Comparison of ENCODE assay signal across 13 mouse cellular contexts in the genomic region with DNA sequence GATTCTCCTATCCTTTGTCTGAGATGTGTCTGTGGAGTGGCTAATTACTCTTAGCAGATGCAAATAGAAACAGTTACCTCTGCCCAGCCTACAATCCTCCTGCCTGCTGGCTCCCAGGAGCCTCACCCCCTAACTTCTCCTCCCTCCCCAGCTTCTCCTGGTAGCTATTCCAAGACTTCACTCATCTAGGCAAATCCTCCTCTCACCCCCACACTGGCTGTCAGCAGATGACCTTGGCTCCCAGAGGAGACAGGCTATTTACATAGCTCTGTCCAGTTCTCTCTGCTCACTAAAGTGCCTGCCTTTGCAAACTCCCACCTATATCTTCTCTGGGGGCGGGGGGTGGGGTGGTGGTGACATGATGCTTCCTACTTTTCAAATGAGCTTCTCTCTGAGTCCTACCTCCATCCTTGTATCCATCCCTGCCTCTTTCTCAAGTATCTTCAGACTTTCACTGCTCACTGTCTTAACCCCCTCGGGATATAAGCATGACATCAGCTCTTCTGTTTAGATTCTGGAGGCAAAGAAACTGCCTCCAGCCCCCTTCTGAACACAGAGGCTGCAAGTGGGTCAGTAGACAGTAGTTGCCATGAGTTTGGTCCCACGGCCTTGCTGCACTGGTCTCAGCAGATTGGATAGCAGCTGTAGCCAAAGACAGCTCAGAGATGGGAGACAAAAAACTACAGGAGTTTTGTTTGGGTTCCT. TPM values are rescaled to one million over a fixed set of nuclear protein-coding genes. Genes with fewer than 3 reads are reported as not detected.
DNase-seq lines count a peak whose midpoint lies in the region; ATAC-seq lines count a peak whose summit lies in the region.
"Had no signal": no experiment of that assay in that cellular context is flagged by ENCODE, and none has a peak within 500 bp of the region (broad histone marks: within the 10 kb centered on the region; RNA-seq: fewer than 3 reads in every experiment).

No protein-coding gene starts in this region.

- H3K4me1 ChIP-seq in forebrain, embryonic 12.5 days = peaks cover 7% of the 10 kb centered on the region
- H3K4me1 ChIP-seq in forebrain, embryonic 13.5 days = peaks cover 19% of the 10 kb centered on the region
- H3K4me1 ChIP-seq in hindbrain, embryonic 15.5 days (replicated peaks) = peaks cover 18% of the 10 kb centered on the region
- H3K4me1 ChIP-seq in hindbrain, embryonic 14.5 days (replicated peaks; ENCODE audit: control insufficient read depth, insufficient read depth, low read length) = peaks cover 10% of the 10 kb centered on the region
- H3K4me1 ChIP-seq: limb, embryonic 13.5 days had no signal

- ATAC-seq in forebrain, embryonic 12.5 days (ENCODE audit: low FRiP score) = no peak
- no peak for ATAC-seq in forebrain, embryonic 13.5 days
- ATAC-seq in hindbrain, embryonic 15.5 days (ENCODE audit: low FRiP score, low read depth) = no peak
- no peak for ATAC-seq in hindbrain, embryonic 14.5 days (ENCODE audit: low FRiP score)
- no peak for ATAC-seq in granulocyte monocyte progenitor cell, adult 5-6 weeks (replicated peaks; ENCODE audit: poor library complexity, severe bottlenecking)

- H3K27me3 ChIP-seq in forebrain, embryonic 12.5 days = no peaks in the 10 kb centered on the region
- H3K27me3 ChIP-seq in forebrain, embryonic 13.5 days = no peaks in the 10 kb centered on the region
- H3K27me3 ChIP-seq in hindbrain, embryonic 15.5 days = no peaks in the 10 kb centered on the region
- H3K27me3 ChIP-seq in hindbrain, embryonic 14.5 days (ENCODE audit: control insufficient read depth, insufficient read depth, low read length) = no peaks in the 10 kb centered on the region
- H3K27me3 ChIP-seq: limb, embryonic 13.5 days; midbrain, embryonic 13.5 days had no signal

- peak overlapping the region; percentile 38; the same call in 1 of the 2 replicates for H3K27ac ChIP-seq in forebrain, embryonic 12.5 days
- no peak overlapping the region for H3K27ac ChIP-seq in forebrain, embryonic 13.5 days
- no peak overlapping the region for H3K27ac ChIP-seq in hindbrain, embryonic 15.5 days (replicated peaks)
- no peak overlapping the region for H3K27ac ChIP-seq in hindbrain, embryonic 14.5 days
- H3K27ac ChIP-seq: limb, embryonic 13.5 days; midbrain, embryonic 13.5 days had no signal

- DNase-seq in hindbrain, embryonic 14.5 days (ENCODE audit: low spot score) = no peak
- peak; percentile 34 for DNase-seq in right cerebral cortex, adult 18-20 months
- no peak for DNase-seq in right cerebral cortex, postnatal 14 days
- DNase-seq in natural killer cell, adult 2 months (ENCODE audit: low spot score in 2 of 2) = no peak
- DNase-seq: adrenal gland, adult 8-10 months; kidney, postnatal 10 days; lung, adult 18-20 months had no signal

- WGBS in forebrain, embryonic 12.5 days = 49% methylated on average over 3 of the region's 3 CpGs
- WGBS in forebrain, embryonic 13.5 days = 45% methylated on average over 3 of the region's 3 CpGs
- WGBS in hindbrain, embryonic 15.5 days = 50% methylated on average over 3 of the region's 3 CpGs
- 51% methylated on average over 3 of the region's 3 CpGs for WGBS in hindbrain, embryonic 14.5 days

- H3K9me3 ChIP-seq in forebrain, embryonic 12.5 days = no peaks in the 10 kb centered on the region
- no peaks in the 10 kb centered on the region for H3K9me3 ChIP-seq in forebrain, embryonic 13.5 days (replicated peaks)
- no peaks in the 10 kb centered on the region for H3K9me3 ChIP-seq in hindbrain, embryonic 15.5 days
- no peaks in the 10 kb centered on the region for H3K9me3 ChIP-seq in hindbrain, embryonic 14.5 days (ENCODE audit: control insufficient read depth, low read length)
- H3K9me3 ChIP-seq: limb, embryonic 13.5 days; midbrain, embryonic 13.5 days had no signal

- H3K4me2 ChIP-seq in forebrain, embryonic 12.5 days = no peak overlapping the region
- no peak overlapping the region for H3K4me2 ChIP-seq in forebrain, embryonic 13.5 days
- no peak overlapping the region for H3K4me2 ChIP-seq in hindbrain, embryonic 15.5 days
- no peak overlapping the region for H3K4me2 ChIP-seq in hindbrain, embryonic 14.5 days (replicated peaks)
- H3K4me2 ChIP-seq: limb, embryonic 13.5 days; midbrain, embryonic 13.5 days had no signal

- H3K4me3 ChIP-seq in forebrain, embryonic 12.5 days (replicated peaks) = no peak overlapping the region
- H3K4me3 ChIP-seq in forebrain, embryonic 13.5 days = no peak overlapping the region
- H3K4me3 ChIP-seq in hindbrain, embryonic 15.5 days = no peak overlapping the region
- no peak overlapping the region for H3K4me3 ChIP-seq in hindbrain, embryonic 14.5 days (replicated peaks; ENCODE audit: low read length)
- H3K4me3 ChIP-seq: limb, embryonic 13.5 days; midbrain, embryonic 13.5 days had no signal

- H3K9ac ChIP-seq in forebrain, embryonic 12.5 days = no peak overlapping the region
- H3K9ac ChIP-seq in forebrain, embryonic 13.5 days = no peak overlapping the region
- H3K9ac ChIP-seq in hindbrain, embryonic 15.5 days = 0 out of 2 replicates have a peak overlapping the region, but pooled peaks have one; percentile 15
- H3K9ac ChIP-seq in hindbrain, embryonic 14.5 days = no peak overlapping the region
- H3K9ac ChIP-seq: limb, embryonic 13.5 days; midbrain, embryonic 13.5 days had no signal

- no peaks in the 10 kb centered on the region for H3K36me3 ChIP-seq in forebrain, embryonic 12.5 days (replicated peaks)
- H3K36me3 ChIP-seq in forebrain, embryonic 13.5 days (ENCODE audit: poor library complexity, severe bottlenecking) = no peaks in the 10 kb centered on the region
- H3K36me3 ChIP-seq in hindbrain, embryonic 15.5 days = no peaks in the 10 kb centered on the region
- no peaks in the 10 kb centered on the region for H3K36me3 ChIP-seq in hindbrain, embryonic 14.5 days (replicated peaks; ENCODE audit: control insufficient read depth, insufficient read depth)
- H3K36me3 ChIP-seq: limb, embryonic 13.5 days; midbrain, embryonic 13.5 days had no signal

RNA-seq across cellular contexts. Expression of a gene that starts 41.9 kb away (rescaled TPM):
- 0.28 and 0.47 TPM in 2 replicates for polyA plus RNA-seq in forebrain, embryonic 12.5 days (2016; fragmentation: Nextera tagmentation; extraction: Ambion mirVana)
- polyA plus RNA-seq in forebrain, embryonic 13.5 days (2015; fragmentation: Nextera tagmentation; extraction: Ambion mirVana) = 0.10 TPM in 1 of 2 replicates, not detected in the other
- 0.08 and 0.13 TPM in 2 replicates for polyA plus RNA-seq in hindbrain, embryonic 15.5 days (2015; fragmentation: Nextera tagmentation; extraction: Ambion mirVana)
- polyA plus RNA-seq in hindbrain, embryonic 14.5 days (2014; fragmentation: Nextera tagmentation; extraction: Ambion mirVana) = 0.10 and 0.36 TPM in 2 replicates
- total RNA-seq in granulocyte monocyte progenitor cell, adult 5-6 weeks (2014; fragmentation: Nextera tagmentation) = 0.38 TPM in 1 of 2 replicates, not detected in the other
- 0.09 TPM in 1 of 2 replicates, not detected in the other for total RNA-seq in granulocyte monocyte progenitor cell, adult 5-6 weeks (2017)
